Mouse (Mus musculus) large intestine, adult 2 months (tissue): Measurements from ENCODE around the gene Lpin2. TPM values are rescaled to one million over a fixed set of nuclear protein-coding genes. Genes with fewer than 3 reads are reported as not detected.

Source experiments
- DNase-seq: peaks from one replicate; pipeline ENCODE4 v3.0.0-alpha.2; 2012; ENCODE audit warnings: low read depth, low spot score
- WGBS: fragments of 180-500 bp; shearing (Covaris S2); methylation state at CpG from one replicate; pipeline ENCODE4 v1.1.7; 2018; 5-methylcytosine and 5-hydroxymethylcytosine counted together
- polyA plus RNA-seq: library from polyadenylated mRNA; depleted of rRNA; stranded (reverse); fragments of >200 nt; gene quantifications from 2 replicates; pipeline ENCODE4 v1.2.3, GENCODE M21; 2012; rRNA removed

Gene Lpin2
- polyA plus RNA-seq, 1 experiment: 17.1 TPM

DNA sequence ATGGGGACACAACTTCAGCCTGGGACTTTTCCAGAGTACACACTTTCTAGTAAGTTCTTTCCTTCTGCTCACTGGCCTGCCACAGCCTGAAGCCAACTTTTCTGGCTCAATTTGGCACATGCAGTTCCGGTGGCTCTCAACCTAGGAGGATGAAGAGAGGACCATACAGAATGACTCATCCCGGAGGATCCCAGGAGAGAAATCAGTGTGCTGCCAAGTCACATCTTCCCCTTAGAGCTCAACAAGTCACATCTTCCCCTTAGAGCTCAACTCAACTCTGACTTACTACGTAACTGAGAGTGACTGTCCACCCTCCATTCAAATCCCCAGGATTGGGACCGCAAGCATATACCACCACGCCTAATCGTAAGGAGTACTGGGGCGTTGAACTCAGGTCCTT lies 105.2 kb downstream of the Lpin2 start:
- WGBS: 91% methylated on average over 7 of the region's 7 CpGs
- DNase-seq: no peak

DNA sequence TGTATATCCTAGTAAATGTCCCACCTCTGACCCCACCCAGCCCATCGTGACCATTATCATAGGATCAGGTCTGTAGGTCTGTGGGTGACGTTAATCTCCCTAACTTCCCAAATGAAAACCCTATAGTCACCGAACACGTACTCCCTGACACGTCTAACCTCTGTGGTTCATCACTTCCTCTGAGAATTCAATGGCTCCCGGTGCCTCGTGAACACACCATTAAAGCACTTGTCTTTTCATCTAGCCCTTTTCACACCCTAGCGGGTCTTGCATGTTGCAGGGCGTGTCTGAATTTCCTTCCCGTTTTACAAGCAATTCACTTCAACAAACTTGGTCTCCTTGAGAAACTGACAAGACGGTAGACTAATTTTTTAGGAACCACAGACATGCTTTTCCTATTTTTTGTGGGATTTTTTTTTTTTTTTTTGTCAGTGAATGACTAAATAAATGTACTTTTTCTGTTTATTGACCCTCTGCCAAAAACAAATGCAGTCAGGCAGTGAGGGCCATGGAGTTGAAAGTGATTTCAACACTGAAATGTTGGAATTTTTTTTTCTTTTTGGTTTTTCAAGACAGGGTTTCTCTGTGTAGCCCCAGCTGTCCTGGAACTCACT lies 105.9 kb downstream of the Lpin2 start:
- DNase-seq: no peak
- 44% methylated on average over 11 of the region's 11 CpGs for WGBS

- 84% methylated on average over 10 of the region's 10 CpGs for WGBS
- no peak for DNase-seq
Measured at GRCm38 (mm10) chr17:71288808-71289548, 106.6 kb downstream of the Lpin2 start.

GRCm38 (mm10) chr17:71289572-71290176 lies 107.3 kb downstream of the Lpin2 start:
- no peak for DNase-seq
- 89% methylated on average over 6 of the region's 6 CpGs for WGBS

- no peak for DNase-seq
Measured at GRCm38 (mm10) chr17:71290486-71291410, 108.4 kb downstream of the Lpin2 start.

DNA sequence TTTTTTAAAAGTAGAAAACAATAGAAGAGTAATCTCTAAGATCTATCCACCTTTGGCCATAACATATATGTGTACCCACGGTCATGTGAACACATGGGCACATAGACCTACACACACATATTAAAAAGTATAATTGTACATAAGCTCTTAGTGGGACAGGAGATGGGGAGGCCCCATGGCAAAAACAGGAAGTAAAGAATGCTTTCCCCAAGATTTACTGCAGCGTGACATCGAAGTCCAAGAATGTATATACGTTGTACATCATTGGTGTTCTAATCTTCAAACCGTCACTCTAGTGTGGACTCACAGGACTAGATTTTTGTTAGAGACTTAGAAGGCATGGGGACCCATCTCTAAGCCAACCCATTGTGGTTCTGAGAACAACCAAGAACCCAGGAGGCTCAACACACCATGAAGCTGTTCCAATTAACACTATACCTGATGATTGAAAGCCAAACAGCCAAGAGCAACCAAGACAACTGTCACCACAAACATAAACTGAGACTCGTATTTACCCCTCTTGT lies 109.6 kb downstream of the Lpin2 start:
- DNase-seq: no peak
- WGBS: 82% methylated on average over 6 of the region's 6 CpGs

More at GRCm38 (mm10) chr17:71290486-71291410, 108.4 kb downstream of the Lpin2 start:
- 79% methylated on average over 7 of the region's 7 CpGs for WGBS

GRCm38 (mm10) chr17:71292897-71293296 lies 110.5 kb downstream of the Lpin2 start:
- 37% methylated on average over 4 of the region's 4 CpGs for WGBS
- no peak for DNase-seq

DNA sequence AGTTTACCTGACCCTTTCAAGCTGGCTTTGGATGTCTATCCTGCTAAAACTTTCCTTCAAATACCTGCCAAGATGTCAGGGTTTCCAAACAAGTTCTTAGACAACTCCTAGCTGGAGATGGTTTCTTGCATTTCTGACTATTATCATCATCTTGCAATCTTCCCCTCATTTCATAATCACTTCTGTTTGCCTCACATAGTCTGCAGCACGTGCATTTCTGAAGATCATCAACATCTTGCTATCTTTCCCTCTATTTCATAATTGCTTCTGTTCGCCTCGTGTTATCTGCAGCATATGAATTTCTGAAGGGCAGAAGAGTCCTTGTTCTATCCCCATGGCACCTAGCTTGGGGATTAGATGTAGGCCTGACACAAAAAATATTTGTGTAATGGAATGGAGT lies 112.2 kb downstream of the Lpin2 start:
- DNase-seq: no peak
- 77% methylated on average over 3 of the region's 3 CpGs for WGBS

Other genes with a start within 250 kb of the Lpin2 start
- 7.3 and 10.8 TPM in 2 replicates for gene Myom1, start 179.9 kb upstream of the Lpin2 start, polyA plus RNA-seq
- gene Myl12a, start 179.7 kb upstream of the Lpin2 start, polyA plus RNA-seq: 126 and 152 TPM in 2 replicates
- 0.84 and 0.91 TPM in 2 replicates for gene Emilin2, start 129.4 kb downstream of the Lpin2 start, polyA plus RNA-seq